Mouse (Mus musculus) cerebellum, postnatal 4 days (tissue): ENCODE data around the gene S1pr5.
"Not testable (repeated sequence)": the region's sequence is repeated elsewhere in the genome, so short reads cannot be mapped to it uniquely, and the experiment has no call there.

Experiments used
- DNase-seq, 2 experiments: peaks; one replicate each; pipeline ENCODE4 v3.0.0; 2022; ENCODE audit warnings: low spot score in 2 of 2, mixed read lengths in 1 of 2

S1pr5 gene

DNA sequence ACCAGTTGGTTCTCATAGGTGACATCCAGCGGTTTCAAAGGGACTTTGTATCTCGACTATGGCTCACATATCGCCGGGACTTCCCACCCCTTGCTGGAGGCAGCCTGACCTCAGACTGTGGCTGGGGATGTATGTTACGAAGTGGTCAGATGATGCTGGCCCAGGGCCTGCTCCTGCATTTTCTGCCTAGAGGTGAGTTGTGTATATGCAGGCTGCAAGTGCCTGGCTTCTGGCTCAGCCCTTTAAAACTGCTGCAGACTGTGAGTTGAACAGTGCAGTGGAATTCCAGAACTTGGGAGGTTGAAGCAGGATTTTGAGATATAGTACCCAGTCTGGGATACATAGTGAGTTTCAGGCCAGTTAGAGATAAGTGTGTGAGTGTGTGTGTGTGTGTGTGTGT, 18.6 kb upstream of the S1pr5 start:
- DNase-seq = no peak

DNA sequence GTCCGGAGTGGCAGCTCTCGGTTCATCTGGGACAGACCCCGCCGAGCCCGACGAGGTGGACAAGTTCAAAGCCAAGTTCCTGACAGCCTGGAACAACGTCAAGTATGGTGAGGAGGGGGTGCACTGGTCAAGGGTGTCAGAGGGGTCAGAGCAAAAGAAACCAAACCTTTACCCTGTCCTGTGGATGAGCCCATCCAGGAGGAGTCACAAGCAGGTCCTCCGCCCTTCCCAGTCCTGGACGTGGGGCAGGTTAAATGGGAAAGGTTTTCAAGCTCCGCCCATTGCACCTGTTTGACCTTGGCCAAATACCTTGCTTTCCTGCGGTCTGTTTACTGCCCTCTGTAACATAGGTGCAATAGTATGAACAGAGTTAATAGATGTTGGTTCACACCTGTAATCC, 17.4 kb upstream of the S1pr5 start:
- DNase-seq = no peak

DNA sequence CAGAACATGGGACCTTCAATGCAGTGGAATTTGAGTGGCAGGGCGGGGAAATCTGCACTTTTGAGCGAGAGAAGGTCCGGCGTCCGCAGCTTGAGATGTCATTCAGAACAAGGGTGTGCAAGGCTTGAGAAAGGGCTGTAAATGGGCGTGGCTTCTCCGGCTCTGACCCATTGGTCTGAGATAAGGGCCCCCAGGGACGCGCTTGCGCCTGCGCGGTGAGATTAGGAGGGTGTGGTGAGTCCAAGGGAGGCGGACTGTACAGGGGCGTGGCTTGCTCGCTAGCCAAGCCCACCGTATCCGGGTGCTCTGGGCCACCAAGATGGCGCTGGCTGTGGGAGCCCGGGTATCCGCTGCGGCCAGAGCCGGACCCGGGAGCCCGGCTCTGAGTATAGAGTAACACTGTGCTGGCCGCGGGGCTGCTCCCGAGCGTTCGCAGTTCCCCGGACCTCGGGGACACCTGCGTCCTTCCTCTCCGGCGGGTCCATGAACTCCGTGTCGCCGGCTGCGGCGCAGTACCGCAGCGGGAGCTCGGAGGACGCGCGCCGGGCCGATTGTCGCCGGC, 16.8 kb upstream of the S1pr5 start, which contains the start of gene Atg4d:
Gene Atg4d, plus strand, starts transcription at position 294 of the 562 bp plus-strand sequence.
- peak; percentile 97 to 98 for DNase-seq

DNA sequence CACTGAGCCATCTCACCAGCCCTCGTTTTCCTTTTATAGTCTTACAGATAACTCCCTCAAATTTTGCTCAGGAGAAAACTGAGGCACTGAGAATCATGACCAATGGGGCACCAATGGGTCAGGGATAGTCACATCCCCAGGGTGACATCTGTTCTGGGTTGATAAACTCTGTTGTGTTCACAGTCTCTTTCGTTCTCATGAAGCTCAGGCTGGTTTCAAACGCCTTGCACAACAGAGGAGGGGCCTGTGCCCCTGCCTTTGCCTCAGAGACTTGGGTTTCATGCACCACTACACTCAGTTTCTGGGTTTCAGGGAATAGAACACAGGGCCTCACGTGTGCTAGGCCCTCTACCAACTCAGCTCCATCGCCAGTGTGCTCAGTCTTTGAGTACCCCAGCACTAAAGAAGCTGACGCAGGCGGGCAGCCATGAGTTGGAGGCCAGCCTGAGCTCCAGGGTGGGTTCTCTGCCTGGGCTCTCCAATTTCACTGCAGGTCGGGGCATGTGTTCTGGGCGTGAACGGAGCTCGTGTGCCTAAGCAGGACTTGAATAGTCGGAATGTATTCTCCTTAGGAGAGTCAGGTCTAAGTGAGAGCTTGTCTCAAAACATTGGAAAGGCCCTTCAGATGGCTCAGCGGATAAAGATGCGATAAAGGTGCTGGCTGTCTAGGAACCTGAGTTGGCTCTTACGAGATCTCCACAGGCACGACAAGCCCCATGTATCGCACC, 16.2 kb upstream of the S1pr5 start:
- no peak for DNase-seq

DNA sequence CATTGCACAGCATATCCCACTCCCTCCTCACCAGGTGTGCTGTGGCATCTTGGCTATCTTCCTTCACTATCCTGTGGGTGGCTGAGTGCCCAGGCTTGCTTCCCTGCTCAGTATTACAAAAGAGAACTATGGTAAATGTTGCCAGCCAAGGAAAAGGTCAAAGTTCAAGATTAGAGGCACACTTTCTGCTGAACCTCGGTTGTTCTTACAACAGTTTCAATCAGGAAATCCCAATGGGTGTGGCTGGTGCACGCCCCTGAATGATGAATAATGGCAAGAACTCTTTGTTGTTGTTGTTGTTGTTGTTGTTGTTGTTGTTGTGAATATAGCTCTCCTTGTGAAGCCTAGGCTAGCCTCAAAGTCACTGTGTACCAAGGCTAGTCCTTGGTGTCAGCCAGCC, 13.6 kb upstream of the S1pr5 start:
- no peak for DNase-seq

DNA sequence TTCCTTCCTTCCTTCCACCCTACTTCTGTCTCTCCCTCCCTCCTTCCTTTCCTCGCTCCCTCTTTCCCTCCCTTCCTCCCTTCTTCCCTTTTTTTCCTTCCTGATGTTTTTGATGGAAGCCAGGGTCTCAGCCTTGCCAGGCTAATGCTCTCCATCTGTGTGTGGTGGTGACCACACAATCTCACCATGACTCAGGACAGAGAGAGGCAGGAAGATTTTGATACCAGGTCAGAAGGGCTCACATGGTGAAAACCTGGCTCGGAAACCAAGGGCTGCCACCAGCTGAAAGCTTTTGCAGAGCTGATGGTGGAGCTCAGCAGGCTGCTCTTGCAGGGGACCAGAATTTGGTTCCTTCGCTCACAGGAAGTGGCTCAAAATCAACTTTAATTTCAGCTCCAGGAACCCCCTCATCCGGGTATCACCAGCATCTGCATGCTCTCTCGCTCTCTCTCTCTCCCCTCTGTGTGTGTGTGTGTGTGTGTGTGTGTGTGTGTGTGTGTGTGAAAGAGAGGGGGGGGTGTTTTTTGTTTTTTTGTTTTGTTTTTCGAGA, 12.3 kb upstream of the S1pr5 start:
- DNase-seq = no peak

DNA sequence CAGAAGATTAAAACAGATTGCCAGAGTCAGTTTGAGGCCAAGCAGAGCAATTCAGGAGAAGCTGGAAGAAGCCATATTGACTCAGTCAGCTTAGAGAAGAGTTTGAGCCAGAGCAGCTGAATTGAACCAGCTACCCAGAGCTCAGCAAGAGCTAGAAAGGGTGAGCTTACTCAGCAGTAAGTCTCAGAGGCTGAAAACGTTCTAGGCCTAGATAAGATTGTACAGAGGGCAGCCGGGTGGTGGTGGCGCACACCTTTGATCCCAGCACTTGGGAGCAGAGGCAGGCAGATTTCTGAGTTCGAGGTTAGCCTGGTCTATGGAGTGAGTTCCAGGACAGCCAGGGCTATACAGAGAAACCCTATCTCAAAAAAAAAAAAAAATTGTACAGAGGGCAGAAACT, 8.1 kb upstream of the S1pr5 start:
- not testable (repeated sequence) for DNase-seq

DNA sequence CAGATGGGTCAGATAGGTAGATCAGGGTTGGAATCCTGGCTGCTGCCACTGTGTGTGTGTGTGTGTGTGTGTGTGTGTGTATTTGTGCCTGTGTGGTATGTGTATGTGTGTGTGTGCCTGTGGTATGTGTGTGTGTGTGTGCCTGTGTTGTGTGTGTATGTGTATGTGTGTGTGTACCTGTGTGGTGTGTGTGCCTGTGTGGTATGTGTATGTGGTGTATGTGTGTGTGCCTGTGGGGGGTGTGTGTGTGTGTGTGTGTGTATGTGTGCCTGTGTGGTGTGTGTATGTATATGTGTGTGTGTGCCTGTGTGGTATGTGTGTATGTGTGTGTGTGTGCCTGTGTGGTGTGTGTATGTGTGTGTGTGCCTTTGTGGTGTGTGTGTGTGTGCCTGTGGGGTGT, 6.4 kb upstream of the S1pr5 start:
- no peak for DNase-seq

DNA sequence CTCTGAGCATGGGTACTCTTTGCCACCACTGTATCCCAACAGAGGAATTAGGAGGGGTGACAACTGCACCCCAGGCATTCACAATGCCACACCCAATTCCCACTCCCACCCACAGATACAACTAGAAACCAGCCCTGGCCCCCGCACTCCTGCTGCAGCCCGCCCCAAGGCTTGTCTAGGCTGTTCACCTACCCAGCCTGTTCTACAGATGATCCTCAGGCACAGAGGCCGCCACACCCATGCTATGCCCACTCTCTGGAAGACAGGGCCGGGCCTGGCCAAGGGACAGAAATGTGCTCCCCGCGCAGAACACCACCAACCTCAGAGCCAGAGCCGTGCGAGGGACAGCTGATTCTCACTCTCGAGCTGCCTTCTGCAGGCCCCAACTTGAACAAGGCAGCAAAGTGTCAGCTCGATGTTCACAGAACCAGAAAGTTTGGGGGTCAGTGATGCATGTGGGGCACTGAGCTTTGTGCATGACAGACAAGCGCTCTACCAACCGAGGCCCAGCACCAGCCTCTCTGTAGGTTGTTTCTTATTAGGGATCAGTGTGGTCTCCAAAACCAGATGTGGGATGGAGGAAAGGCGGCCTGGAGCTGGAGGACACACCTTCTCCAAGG, 3.0 kb upstream of the S1pr5 start:
- DNase-seq = no peak

DNA sequence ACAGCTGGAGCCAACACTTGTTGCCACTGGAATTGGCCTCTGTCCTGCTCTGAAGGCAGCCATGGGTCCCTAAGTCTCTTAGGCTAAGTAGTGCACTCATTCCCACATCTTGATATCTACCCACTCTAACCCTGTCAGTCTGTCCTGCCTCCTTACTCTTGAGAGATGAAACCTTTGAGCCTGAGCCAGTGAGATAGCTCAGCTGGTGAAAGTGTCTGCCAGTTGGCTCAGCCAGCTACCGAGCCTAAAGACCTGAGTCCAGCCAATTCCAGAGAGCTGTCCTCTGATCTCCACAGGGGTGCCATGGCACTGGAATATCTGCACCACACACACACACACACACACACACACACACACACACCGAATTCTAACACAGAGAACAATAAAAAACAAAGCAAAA, 2.3 kb upstream of the S1pr5 start:
- DNase-seq = peak in 1 of 2 experiments; percentile 25

DNA sequence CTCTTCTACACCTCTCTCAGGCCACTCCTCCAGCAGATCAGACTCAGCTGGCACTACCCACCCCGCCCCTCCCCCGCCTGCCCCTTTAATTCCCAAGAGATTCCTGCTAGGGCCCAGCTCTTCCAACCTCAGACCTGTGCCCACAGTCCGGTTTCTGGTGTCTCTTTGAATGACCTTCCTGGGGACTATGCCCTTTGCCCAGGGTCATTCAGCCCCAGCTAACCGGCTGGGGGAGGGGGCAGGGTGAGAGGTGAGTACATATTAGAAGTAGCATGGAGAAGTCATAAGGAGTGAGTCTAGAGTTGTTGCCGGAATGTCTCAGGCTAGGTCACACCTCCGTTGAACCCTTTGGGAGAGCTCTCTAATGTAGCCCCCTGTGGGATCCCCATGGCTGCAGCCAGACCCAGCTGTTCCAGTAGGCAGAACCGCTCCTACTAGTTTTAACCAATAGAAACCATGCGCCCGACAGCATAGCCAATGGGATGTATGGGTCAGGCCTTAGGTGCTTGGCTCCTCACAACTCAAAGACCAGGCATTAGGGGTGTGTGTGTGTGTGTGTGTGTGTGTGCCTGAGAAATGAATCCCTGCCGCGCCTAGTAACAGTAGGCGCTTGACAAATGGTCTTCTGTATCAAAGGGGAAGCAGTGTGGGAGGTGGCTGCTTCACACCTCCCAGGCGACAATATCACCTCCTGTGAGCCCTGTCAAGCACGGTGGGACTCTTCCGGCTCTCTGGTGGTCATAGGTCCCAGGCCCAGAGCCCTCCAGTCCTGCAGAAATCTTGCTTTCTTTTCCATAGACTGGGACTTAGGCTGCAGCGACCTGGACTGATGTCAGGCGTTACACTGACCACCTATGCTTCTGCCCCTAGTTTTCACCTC, 1.6 kb upstream of the S1pr5 start:
- DNase-seq = no peak

DNA sequence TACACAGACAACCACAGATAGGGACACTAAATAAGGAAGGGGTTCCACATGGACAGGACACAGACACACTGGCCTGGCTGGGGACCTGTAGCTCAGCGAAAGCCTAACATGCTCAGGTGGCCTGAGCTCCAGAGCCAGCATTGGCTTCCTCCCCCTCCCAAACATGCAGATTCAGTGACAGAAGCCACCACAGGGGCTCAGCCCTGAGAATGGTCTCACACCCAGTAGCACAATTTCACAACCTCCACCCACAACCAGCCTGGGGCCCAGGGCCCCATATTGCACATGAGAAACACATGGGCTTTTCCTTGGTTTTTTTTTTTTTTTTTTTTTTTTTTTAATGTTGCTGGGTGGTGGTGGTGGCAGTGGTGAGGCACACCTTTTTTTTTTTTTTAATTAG, 1.9 kb downstream of the S1pr5 start:
- no peak for DNase-seq

DNA sequence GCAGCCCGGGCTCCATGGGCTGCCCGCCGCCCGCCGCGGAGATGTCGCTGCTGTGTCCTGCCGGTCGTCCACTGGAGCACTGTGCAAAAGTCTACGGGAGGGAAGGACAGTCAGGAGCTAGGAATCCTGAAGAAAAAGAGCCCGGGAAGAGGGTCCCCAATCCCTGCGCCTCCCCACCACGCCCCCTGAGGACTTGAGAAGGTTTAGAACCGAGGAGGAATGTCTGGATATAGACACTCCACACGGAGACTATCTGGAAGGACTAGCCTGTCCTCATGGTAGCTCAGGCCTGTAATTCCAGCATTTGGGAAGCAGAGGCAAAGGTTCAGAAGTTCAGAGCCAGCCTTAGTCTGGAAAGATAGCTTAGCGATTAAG, 3.1 kb downstream of the S1pr5 start:
- DNase-seq = no peak

DNA sequence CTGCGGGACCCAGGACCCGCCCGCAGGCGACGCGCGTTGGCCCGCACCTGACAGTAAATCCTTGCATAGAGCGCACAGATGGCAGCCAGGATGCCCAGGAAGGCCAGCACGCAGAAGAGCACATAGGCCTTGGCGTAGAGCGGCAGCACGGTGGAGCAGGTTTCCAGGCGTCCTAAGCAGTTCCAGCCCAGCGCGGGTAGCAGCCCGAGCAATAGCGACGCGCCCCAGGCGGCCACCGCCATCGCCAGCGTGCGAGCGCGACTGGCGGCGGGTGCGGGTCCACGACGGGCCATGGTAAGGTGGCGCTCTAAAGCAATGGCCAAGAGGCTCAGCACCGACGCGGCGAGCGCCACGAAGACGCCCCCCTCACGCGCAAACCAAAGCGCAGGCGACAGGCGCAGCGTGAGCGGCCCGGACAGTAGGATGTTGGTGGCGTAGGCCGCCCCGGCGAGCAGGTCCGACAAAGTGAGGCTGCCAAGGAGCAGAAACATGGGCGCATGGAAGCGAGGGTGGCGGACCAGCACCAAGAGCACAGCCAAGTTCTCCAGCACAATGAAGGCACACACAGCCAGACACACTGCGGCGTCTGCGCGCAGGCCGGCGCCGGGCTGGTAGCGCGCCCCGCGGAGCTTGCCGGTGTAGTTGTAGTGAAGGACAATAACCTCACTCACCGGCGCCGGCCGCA, 3.7 kb downstream of the S1pr5 start:
- peak in 1 of 2 experiments; percentile 34 for DNase-seq

DNA sequence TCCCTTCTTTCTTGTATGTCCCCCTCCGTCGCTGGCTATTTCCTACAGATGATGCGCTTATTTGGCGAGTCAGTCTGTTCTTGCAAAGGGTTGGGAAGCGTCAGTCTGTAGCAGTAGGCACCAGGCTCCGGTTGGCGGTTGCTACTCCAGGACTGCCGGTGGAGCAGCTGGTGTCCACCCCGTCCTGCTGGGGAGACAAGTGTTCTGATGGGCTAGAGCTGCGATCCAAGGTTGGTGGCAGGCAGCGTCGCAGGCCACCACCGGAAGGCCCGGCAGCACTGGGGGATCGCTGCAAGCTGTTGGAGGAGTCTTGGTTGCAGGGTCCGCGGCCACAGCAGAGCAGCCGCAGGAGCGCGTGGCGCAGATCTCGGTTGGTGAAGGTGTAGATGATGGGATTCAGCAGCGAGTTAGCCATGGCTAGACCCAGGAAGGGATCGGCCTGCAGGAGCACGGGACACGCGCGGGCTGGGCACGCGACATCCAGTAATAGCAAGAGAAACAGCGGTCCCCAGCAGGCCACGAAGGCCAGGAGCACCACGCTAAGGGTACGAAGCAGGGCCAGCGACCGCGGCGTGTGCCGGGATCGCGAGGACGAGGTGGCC, 4.3 kb downstream of the S1pr5 start:
- DNase-seq = peak in 1 of 2 experiments; percentile 25

DNA sequence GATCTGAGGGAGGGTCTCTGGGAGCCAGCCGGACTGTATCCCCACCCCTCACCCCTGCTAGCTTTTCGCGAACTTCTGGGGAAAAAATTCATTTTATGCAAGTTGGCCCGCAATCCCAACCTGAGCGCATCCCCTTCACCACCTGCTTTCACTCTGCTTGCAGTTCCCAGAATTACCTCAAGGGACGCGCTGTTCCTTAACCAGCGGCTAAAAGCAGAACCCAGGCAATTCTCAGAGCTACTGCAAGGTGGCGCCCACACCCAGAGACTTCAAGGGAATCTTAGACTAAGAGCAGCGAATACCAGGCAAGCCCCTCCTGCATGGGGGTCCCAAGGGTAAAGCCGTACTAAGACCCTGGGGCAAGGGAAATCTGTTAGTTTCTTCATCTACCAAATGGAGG, 6.9 kb downstream of the S1pr5 start:
- DNase-seq = peak; percentile 67 to 85

DNA sequence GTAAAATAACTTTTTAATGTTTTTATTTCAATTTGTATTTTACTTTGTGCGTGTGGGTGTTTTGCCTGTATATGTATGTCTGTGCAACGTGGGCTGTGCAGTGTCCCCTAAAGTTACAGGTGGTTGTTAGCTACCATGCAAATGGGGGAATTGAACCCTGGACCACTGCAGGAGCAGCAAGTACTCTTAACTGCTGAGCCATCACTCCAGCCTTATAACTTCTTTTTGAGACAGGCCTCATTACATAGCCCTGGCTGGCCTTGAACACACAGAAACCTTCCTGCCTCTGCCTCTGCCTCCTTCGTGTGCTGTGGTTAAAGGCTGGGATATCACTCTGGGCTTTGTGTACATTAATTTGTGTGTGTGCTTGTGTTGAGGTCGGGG, 8.8 kb downstream of the S1pr5 start:
- no peak for DNase-seq

DNA sequence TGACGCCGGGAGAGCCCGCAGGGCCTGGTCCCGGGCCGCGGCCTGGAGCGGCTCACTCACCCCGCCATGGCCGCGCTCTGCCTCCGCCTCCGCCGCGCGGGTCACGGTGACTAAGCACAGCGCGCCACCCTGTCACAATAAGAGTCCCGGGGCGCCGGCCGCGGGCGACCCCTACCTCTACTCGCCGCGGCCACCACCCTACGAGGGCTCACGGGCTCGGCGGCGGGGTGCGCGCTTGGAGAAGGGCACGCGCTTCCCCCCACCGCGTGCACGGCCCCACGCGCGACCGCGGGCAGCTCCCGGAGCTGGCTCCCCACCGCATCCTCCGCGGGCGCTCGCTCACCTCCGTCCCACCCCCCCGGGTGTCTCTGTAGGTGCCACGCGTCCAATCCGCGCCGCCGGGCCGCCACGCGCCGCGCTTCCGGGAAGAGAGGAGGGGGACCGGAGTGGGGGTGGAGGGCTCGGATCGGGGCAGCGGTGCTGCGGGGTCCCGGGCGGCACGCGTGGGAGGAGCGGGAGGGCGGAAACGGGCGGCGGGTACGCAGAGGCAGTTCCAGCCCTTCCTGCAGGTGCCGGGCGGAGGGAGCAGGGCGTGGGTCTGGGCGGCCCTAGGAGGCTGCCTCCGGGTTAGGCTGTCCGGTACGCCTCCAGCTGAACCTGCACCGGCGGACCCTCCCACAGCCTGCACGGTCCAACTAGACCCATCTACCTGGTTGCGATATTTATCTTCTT, 9.3 kb downstream of the S1pr5 start, which contains the start of gene Keap1:
Gene Keap1, minus strand, starts transcription at position 629 of the 732 bp plus-strand sequence.
- DNase-seq = peak; percentile 56 to 76

DNA sequence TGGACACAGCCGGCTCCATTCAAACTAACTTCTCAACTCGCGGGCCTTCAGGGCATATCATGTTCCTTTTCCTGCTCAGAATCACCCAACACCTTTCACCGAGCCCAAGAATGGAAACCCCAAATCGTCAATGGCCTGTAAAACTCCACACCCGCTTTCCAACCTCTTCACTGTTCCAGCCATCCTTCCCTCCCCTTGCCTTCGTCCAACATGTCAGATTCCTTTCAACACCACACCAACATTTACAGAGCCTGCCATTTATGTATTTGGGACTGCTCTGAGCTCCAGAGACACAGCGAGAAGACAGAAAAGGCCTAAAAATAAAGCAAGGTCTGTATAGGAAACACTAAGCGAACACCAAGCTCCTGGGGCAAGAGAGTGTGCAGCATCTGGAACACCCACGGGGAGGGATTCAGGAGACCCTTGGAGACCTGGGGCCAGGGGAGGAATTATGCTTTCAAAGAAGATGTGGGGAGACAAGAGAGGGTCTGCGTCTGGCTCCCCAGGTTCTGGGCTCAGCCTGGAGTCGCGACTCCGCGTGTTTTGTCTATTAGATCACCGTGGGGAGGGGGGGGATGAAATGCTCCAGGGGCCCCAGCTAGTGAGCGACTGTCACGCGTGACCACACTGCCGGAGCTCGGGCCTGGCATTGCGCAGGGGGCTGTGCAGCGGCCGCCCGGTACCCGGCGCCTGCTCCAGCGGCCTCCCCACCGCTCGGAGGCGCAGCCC, 10.1 kb downstream of the S1pr5 start:
- no peak for DNase-seq
